Mouse (Mus musculus): ENCODE data around the gene Ppil3.

DNA sequence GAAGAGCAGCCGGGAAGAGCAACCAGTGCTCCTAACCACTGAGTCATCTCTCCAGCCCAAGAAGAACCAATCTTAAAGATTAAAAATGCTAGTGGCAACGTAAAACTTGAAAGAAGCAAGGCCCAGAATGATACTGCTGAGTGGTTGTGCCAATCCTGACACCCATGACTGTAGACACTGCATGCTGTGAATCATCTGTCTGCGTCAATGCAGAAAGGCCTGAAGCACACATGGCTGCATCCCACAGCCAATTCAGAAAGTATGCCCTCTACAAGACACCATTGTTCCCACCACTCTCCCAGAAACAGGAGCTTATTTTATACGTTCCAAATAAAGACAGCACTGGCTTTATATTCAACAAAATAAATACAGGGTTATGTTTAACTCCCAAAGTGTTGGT, 37.4 kb upstream of the Ppil3 start:
- TF ChIP-seq CTCF (IDR thresholded peaks at IDR 0.05; ENCODE audit: low read depth) (no peak), EP300 (IDR thresholded peaks at IDR 0.05; ENCODE audit: low read depth) (no peak)
